Mouse (Mus musculus) kidney, postnatal 0 days (tissue): ENCODE data around the gene Enpep. TPM values are rescaled to one million over a fixed set of nuclear protein-coding genes. Genes with fewer than 3 reads are reported as not detected.

Experiments used
- ATAC-seq: fragments of 200-750 bp; cut with Nextera tagmentation; replicated peaks from 2 replicates; pipeline ENCODE4 v1.8.0; 2017; ENCODE audit warnings: low read depth, moderate number of reproducible peaks, moderate TSS enrichment, moderate library complexity; ENCODE audit not compliant: low FRiP score
- DNase-seq: peaks from one replicate; pipeline ENCODE4 v3.0.0-alpha.2; 2016; ENCODE audit warnings: low spot score
- H3K27ac ChIP-seq: fragments of 300-500 bp; sonication (generic); 2 replicates; pipeline ENCODE4 v1.5.1; 2014; ENCODE audit warnings: mild to moderate bottlenecking
- H3K27me3 ChIP-seq: fragments of 300-500 bp; sonication (generic); 2 replicates; pipeline ENCODE4 v1.6.1; 2014; ENCODE audit warnings: low read length, mixed read lengths; ENCODE audit not compliant: insufficient read depth
- H3K36me3 ChIP-seq: fragments of 300-500 bp; sonication (generic); 2 replicates; pipeline ENCODE4 v1.6.1; 2014; ENCODE audit warnings: low read length, mixed read lengths; ENCODE audit not compliant: insufficient read depth
- H3K4me1 ChIP-seq: fragments of 300-500 bp; sonication (generic); replicated peaks from 2 replicates; pipeline ENCODE4 v1.6.1; 2014; ENCODE audit warnings: antibody characterized with exemption, low read length, mixed read lengths; ENCODE audit not compliant: insufficient read depth
- H3K4me2 ChIP-seq: fragments of 300-500 bp; sonication (generic); 2 replicates; pipeline ENCODE4 v1.6.1; 2014; ENCODE audit warnings: mild to moderate bottlenecking, low read length, moderate library complexity, mixed read lengths
- H3K4me3 ChIP-seq: fragments of 300-500 bp; sonication (generic); replicated peaks from 2 replicates; pipeline ENCODE4 v1.5.1; 2014; ENCODE audit warnings: low read depth, low read length
- H3K9ac ChIP-seq: fragments of 300-500 bp; sonication (generic); 2 replicates; pipeline ENCODE4 v1.6.1; 2014; ENCODE audit warnings: low read depth, low read length
- H3K9me3 ChIP-seq: fragments of 300-500 bp; sonication (generic); replicated peaks from 2 replicates; pipeline ENCODE4 v1.6.1; 2016; ENCODE audit warnings: low read length, inconsistent platforms, mixed read lengths
- CTCF ChIP-seq: IDR thresholded peaks from 2 replicates; pipeline ENCODE4 v1.5.1; 2016; ENCODE audit warnings: antibody characterized with exemption, low read depth, mild to moderate bottlenecking, moderate library complexity
- WGBS: fragments of 180-500 bp; shearing (Covaris S2); extraction: QIAGEN DNeasy Blood & Tissue Kit; methylation state at CpG from one replicate; pipeline ENCODE4 v1.1.7; 2014; 5-methylcytosine and 5-hydroxymethylcytosine counted together
- polyA plus RNA-seq: library from polyadenylated mRNA; unstranded; fragments of >200 nt; fragmentation: Nextera tagmentation; extraction: Ambion mirVana; gene quantifications from 2 replicates; pipeline ENCODE4 v1.2.1, GENCODE M21; 2015

Enpep gene
- polyA plus RNA-seq, 1 experiment from 2014 or later, result 108 TPM

- 28% methylated on average over 10 of the region's 10 CpGs for WGBS
- Histone ChIP-seq H3K4me3 (no peak overlapping the region), H3K27me3 (no peaks in the 10 kb centered on the region), H3K9me3 (no peaks in the 10 kb centered on the region), H3K36me3 (no peaks in the 10 kb centered on the region), H3K9ac (no peak overlapping the region), H3K27ac (no peak overlapping the region), H3K4me2 (no peak overlapping the region), H3K4me1 (no peaks in the 10 kb centered on the region)
- ATAC-seq (no peak), DNase-seq (peak; percentile 94)
- TF ChIP-seq CTCF, result peak; percentile 71
These were observed 24.3 kb downstream of the Enpep start for GRCm38 (mm10) chr3:129308102-129308752.

GRCm38 (mm10) chr3:129303941-129304340 is 28.6 kb downstream of the Enpep start:
- Histone ChIP-seq H3K9ac (no peak overlapping the region), H3K4me3 (no peak overlapping the region), H3K4me2 (no peak overlapping the region), H3K27me3 (no peaks in the 10 kb centered on the region), H3K36me3 (peaks cover 3% of the 10 kb centered on the region; the same call in 1 of the 2 replicates), H3K9me3 (no peaks in the 10 kb centered on the region), H3K27ac (no peak overlapping the region), H3K4me1 (no peaks in the 10 kb centered on the region)
- 4% methylated on average over 3 of the region's 3 CpGs for WGBS
- TF ChIP-seq CTCF, result peak; percentile 79
- no peak for ATAC-seq
- DNase-seq, result peak; percentile 87

GRCm38 (mm10) chr3:129299874-129300273 is 32.6 kb downstream of the Enpep start:
- H3K4me3 ChIP-seq, result no peak overlapping the region
- no peak overlapping the region for H3K4me2 ChIP-seq
- no peak overlapping the region for H3K9ac ChIP-seq
- H3K27me3 ChIP-seq, result no peaks in the 10 kb centered on the region
- WGBS, result 60% methylated on average over 1 of the region's 1 CpGs
- no peak overlapping the region for H3K27ac ChIP-seq
- H3K4me1 ChIP-seq, result no peaks in the 10 kb centered on the region
- DNase-seq, result peak; percentile 83
- TF ChIP-seq CTCF, result peak; percentile 88
- H3K36me3 ChIP-seq, result peaks cover 9% of the 10 kb centered on the region; the same call in 1 of the 2 replicates
- ATAC-seq, result 0 out of 2 replicates have a peak, but pooled peaks have one; percentile 13
- no peaks in the 10 kb centered on the region for H3K9me3 ChIP-seq

GRCm38 (mm10) chr3:129298606-129299005 is 33.9 kb downstream of the Enpep start:
- ATAC-seq, result no peak
- WGBS, result 90% methylated on average over 8 of the region's 8 CpGs
- no peak overlapping the region for H3K27ac ChIP-seq

DNA sequence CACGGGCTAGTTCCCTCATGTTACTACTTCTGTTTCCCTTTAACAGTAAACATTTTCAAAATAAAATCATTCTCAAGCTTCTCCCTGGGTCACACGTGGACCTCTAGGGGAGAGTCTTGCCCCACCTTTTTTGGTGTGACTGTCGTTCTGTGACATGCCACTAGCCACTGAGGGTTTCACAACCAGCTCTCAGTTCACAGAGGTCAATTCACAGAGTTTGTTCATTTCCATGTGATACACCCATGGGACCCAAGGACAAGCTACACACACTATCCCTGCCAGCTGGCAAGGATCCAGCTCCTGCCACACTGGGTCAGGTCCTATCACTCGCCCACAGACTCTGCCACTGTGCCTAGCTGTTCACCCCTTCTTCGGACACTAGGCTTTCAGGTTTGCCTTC is 35.5 kb downstream of the Enpep start:
- ATAC-seq (0 out of 2 replicates have a peak, but pooled peaks have one; percentile 43), DNase-seq (no peak)
- Histone ChIP-seq H3K36me3 (peaks cover 9% of the 10 kb centered on the region; the same call in 1 of the 2 replicates), H3K4me1 (no peaks in the 10 kb centered on the region), H3K27ac (no peak overlapping the region), H3K9ac (no peak overlapping the region), H3K4me2 (no peak overlapping the region), H3K9me3 (no peaks in the 10 kb centered on the region), H3K27me3 (no peaks in the 10 kb centered on the region), H3K4me3 (no peak overlapping the region)
- 68% methylated on average over 5 of the region's 5 CpGs for WGBS
- no peak for TF ChIP-seq CTCF

More at GRCm38 (mm10) chr3:129298606-129299005, 33.9 kb downstream of the Enpep start:
- Histone ChIP-seq H3K4me1 (no peaks in the 10 kb centered on the region), H3K36me3 (peaks cover 9% of the 10 kb centered on the region; the same call in 1 of the 2 replicates), H3K4me3 (no peak overlapping the region), H3K27me3 (no peaks in the 10 kb centered on the region), H3K4me2 (no peak overlapping the region), H3K9me3 (no peaks in the 10 kb centered on the region), H3K9ac (no peak overlapping the region)
- DNase-seq, result no peak
- no peak for TF ChIP-seq CTCF

DNA sequence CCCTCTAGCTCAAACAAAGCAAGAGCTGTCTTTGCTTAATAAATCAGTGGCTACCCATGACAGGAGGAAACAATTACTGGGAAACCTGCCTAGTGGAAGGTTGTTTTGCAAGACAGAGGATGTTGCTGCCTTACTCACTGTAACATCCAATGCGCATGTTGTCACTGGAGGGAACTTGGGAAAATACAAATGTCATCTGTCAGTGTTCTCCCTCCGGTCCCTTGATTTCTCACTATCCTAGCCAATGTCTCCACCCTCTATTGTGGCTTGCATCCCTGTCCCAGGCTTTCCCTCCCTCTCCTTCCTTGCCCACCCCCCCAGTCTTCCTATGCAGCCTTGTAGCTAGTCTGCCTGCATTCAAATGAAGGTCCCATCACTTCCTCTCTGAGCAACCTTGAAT is 36.6 kb downstream of the Enpep start:
- Histone ChIP-seq H3K9me3 (no peaks in the 10 kb centered on the region), H3K4me2 (no peak overlapping the region), H3K4me3 (no peak overlapping the region), H3K27ac (no peak overlapping the region), H3K9ac (no peak overlapping the region), H3K36me3 (peaks cover 6% of the 10 kb centered on the region; the same call in 1 of the 2 replicates), H3K27me3 (no peaks in the 10 kb centered on the region), H3K4me1 (no peaks in the 10 kb centered on the region)
- WGBS, result 71% methylated on average over 2 of the region's 2 CpGs
- no peak for DNase-seq
- ATAC-seq, result no peak
- TF ChIP-seq CTCF, result no peak
